ENCODE assay signal across 15 mouse cellular contexts in genomic region chr11:106615561-106615960, GRCm38 (mm10).
"Had no signal": no experiment of that assay in that cellular context is flagged by ENCODE, and none has a peak within 500 bp of the region (broad histone marks: within the 10 kb centered on the region; RNA-seq: fewer than 3 reads in every experiment).

No protein-coding gene starts in this region.

- DNase-seq: lung, adult 18-20 months; lung, embryonic 14.5 days; lung, postnatal 10 days; lung, postnatal 4 days; right cerebral cortex, postnatal 14 days; right cerebral cortex, postnatal 4 days; spleen, adult 18-20 months; thymus, adult 18-20 months; thymus, postnatal 14 days; thymus, postnatal 36 days had no signal

- H3K4me3 ChIP-seq: megakaryocyte, embryonic 14.5 days; midbrain, embryonic 13.5 days; midbrain, embryonic 15.5 days; neural tube, embryonic 12.5 days had no signal

- H3K36me3 ChIP-seq: midbrain, embryonic 13.5 days; midbrain, embryonic 15.5 days; neural tube, embryonic 12.5 days had no signal

- H3K27me3 ChIP-seq: megakaryocyte, embryonic 14.5 days; midbrain, embryonic 15.5 days; neural tube, embryonic 12.5 days had no signal

- H3K27ac ChIP-seq: liver, embryonic 14.5 days; midbrain, embryonic 13.5 days; midbrain, embryonic 15.5 days; neural tube, embryonic 12.5 days had no signal
